In the genomic region with DNA sequence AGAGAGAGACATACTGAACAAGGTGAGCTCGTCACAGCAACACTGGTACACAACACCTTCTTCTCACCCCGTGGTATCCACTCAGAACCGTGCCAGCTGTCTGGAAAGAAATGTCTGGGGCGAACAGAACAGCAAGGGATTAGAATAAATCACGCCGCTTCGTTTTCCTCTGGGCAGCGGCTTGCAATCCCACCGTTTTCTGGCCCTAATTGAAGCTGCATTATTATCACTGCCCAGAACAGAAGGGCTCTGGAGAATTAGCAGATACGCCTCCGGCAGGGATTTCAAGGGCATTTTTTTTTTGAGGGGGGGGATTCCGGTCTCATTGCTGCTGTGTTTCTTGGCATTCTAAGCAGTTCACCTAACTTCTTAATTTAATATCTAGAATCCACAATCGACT, we compare ENCODE assay signal across 28 mouse cellular contexts. TPM values are rescaled to one million over a fixed set of nuclear protein-coding genes. Genes with fewer than 3 reads are reported as not detected.
DNase-seq lines count a peak whose midpoint lies in the region; ATAC-seq and TF ChIP-seq lines count a peak whose summit lies in the region.
"Had no signal": no experiment of that assay in that cellular context is flagged by ENCODE, and none has a peak within 500 bp of the region (broad histone marks: within the 10 kb centered on the region; RNA-seq: fewer than 3 reads in every experiment).

No protein-coding gene starts in this region.

- 33% methylated on average over 13 of the region's 13 CpGs for WGBS in forebrain, embryonic 14.5 days
- 50% methylated on average over 13 of the region's 13 CpGs for WGBS in forebrain, embryonic 13.5 days
- 43% methylated on average over 13 of the region's 13 CpGs for WGBS in midbrain, embryonic 13.5 days
- 22% methylated on average over 13 of the region's 13 CpGs for WGBS in midbrain, postnatal 0 days
- 26% methylated on average over 13 of the region's 13 CpGs for WGBS in midbrain, embryonic 16.5 days
- WGBS in intestine, embryonic 15.5 days = 75% methylated on average over 13 of the region's 13 CpGs

- no peak overlapping the region for H3K4me3 ChIP-seq in forebrain, embryonic 14.5 days (ENCODE audit: low read depth, low read length)
- no peak overlapping the region for H3K4me3 ChIP-seq in forebrain, embryonic 13.5 days
- no peak overlapping the region for H3K4me3 ChIP-seq in midbrain, embryonic 13.5 days (replicated peaks)
- no peak overlapping the region for H3K4me3 ChIP-seq in midbrain, postnatal 0 days (ENCODE audit: low read depth, low read length)
- H3K4me3 ChIP-seq in midbrain, embryonic 16.5 days (ENCODE audit: low read depth, low read length) = no peak overlapping the region
- H3K4me3 ChIP-seq in intestine, embryonic 15.5 days (replicated peaks) = no peak overlapping the region
- H3K4me3 ChIP-seq: forebrain, embryonic 10.5 days; gastrocnemius, adult 2 months; heart, embryonic 12.5 days; heart, embryonic 15.5 days had no signal

- H3K4me2 ChIP-seq in forebrain, embryonic 14.5 days (ENCODE audit: low read length) = no peak overlapping the region
- H3K4me2 ChIP-seq in forebrain, embryonic 13.5 days = no peak overlapping the region
- peak overlapping the region; percentile 15; the same call in 1 of the 2 replicates for H3K4me2 ChIP-seq in midbrain, embryonic 13.5 days (replicated peaks)
- no peak overlapping the region for H3K4me2 ChIP-seq in midbrain, postnatal 0 days (ENCODE audit: low read depth, low read length, poor library complexity, severe bottlenecking)
- H3K4me2 ChIP-seq in midbrain, embryonic 16.5 days (ENCODE audit: low read length) = 0 out of 2 replicates have a peak overlapping the region, but pooled peaks have one; percentile 16
- no peak overlapping the region for H3K4me2 ChIP-seq in intestine, embryonic 15.5 days (replicated peaks)
- H3K4me2 ChIP-seq: heart, embryonic 12.5 days; heart, embryonic 15.5 days; hindbrain, embryonic 14.5 days had no signal

- no peaks in the 10 kb centered on the region for H3K27me3 ChIP-seq in forebrain, embryonic 14.5 days (replicated peaks; ENCODE audit: control insufficient read depth, insufficient read depth, low read length)
- no peaks in the 10 kb centered on the region for H3K27me3 ChIP-seq in forebrain, embryonic 13.5 days
- H3K27me3 ChIP-seq in midbrain, embryonic 13.5 days = no peaks in the 10 kb centered on the region
- no peaks in the 10 kb centered on the region for H3K27me3 ChIP-seq in midbrain, postnatal 0 days (ENCODE audit: insufficient read depth, low read length)
- no peaks in the 10 kb centered on the region for H3K27me3 ChIP-seq in midbrain, embryonic 16.5 days (ENCODE audit: control insufficient read depth, insufficient read depth, low read depth, low read length)
- no peaks in the 10 kb centered on the region for H3K27me3 ChIP-seq in intestine, embryonic 15.5 days (replicated peaks)
- H3K27me3 ChIP-seq: heart, embryonic 12.5 days; heart, embryonic 15.5 days had no signal

- H3K9me3 ChIP-seq in forebrain, embryonic 14.5 days (replicated peaks; ENCODE audit: control insufficient read depth, low read length) = no peaks in the 10 kb centered on the region
- no peaks in the 10 kb centered on the region for H3K9me3 ChIP-seq in forebrain, embryonic 13.5 days (replicated peaks)
- no peaks in the 10 kb centered on the region for H3K9me3 ChIP-seq in midbrain, embryonic 13.5 days
- no peaks in the 10 kb centered on the region for H3K9me3 ChIP-seq in midbrain, postnatal 0 days (ENCODE audit: low read length)
- H3K9me3 ChIP-seq in midbrain, embryonic 16.5 days (replicated peaks; ENCODE audit: control insufficient read depth, low read length, poor library complexity, severe bottlenecking) = no peaks in the 10 kb centered on the region
- H3K9me3 ChIP-seq in intestine, embryonic 15.5 days = no peaks in the 10 kb centered on the region
- H3K9me3 ChIP-seq: heart, embryonic 12.5 days; heart, embryonic 15.5 days had no signal

- H3K9ac ChIP-seq in forebrain, embryonic 14.5 days (ENCODE audit: low read length) = no peak overlapping the region
- no peak overlapping the region for H3K9ac ChIP-seq in forebrain, embryonic 13.5 days
- H3K9ac ChIP-seq in midbrain, embryonic 13.5 days (replicated peaks) = no peak overlapping the region
- H3K9ac ChIP-seq in midbrain, postnatal 0 days (replicated peaks; ENCODE audit: low read length, poor library complexity, severe bottlenecking) = no peak overlapping the region
- H3K9ac ChIP-seq in midbrain, embryonic 16.5 days (ENCODE audit: low read depth, low read length) = no peak overlapping the region
- H3K9ac ChIP-seq in intestine, embryonic 15.5 days = no peak overlapping the region
- H3K9ac ChIP-seq: forebrain, postnatal 0 days; heart, embryonic 12.5 days; heart, embryonic 15.5 days; hindbrain, embryonic 14.5 days had no signal

- no peaks in the 10 kb centered on the region for H3K36me3 ChIP-seq in forebrain, embryonic 14.5 days (ENCODE audit: control insufficient read depth, insufficient read depth, low read length)
- no peaks in the 10 kb centered on the region for H3K36me3 ChIP-seq in forebrain, embryonic 13.5 days (ENCODE audit: poor library complexity, severe bottlenecking)
- H3K36me3 ChIP-seq in midbrain, embryonic 13.5 days = no peaks in the 10 kb centered on the region
- H3K36me3 ChIP-seq in midbrain, postnatal 0 days (ENCODE audit: insufficient read depth, low read length) = no peaks in the 10 kb centered on the region
- H3K36me3 ChIP-seq in midbrain, embryonic 16.5 days (ENCODE audit: control insufficient read depth, insufficient read depth, low read length) = no peaks in the 10 kb centered on the region
- H3K36me3 ChIP-seq in intestine, embryonic 15.5 days = no peaks in the 10 kb centered on the region
- H3K36me3 ChIP-seq: forebrain, embryonic 10.5 days; G1E; heart, embryonic 12.5 days; heart, embryonic 15.5 days had no signal

- H3K27ac ChIP-seq in forebrain, embryonic 14.5 days (ENCODE audit: low read depth, low read length) = no peak overlapping the region
- H3K27ac ChIP-seq in forebrain, embryonic 13.5 days = no peak overlapping the region
- H3K27ac ChIP-seq in midbrain, embryonic 13.5 days = peak overlapping the region; percentile 70
- no peak overlapping the region for H3K27ac ChIP-seq in midbrain, postnatal 0 days (ENCODE audit: low read depth, low read length)
- H3K27ac ChIP-seq in midbrain, embryonic 16.5 days (ENCODE audit: low read length) = no peak overlapping the region
- H3K27ac ChIP-seq in intestine, embryonic 15.5 days = no peak overlapping the region
- H3K27ac ChIP-seq: forebrain, embryonic 10.5 days; gastrocnemius, adult 2 months; heart, embryonic 15.5 days; hindbrain, embryonic 14.5 days; hindbrain, postnatal 0 days had no signal

- DNase-seq in forebrain, embryonic 14.5 days (ENCODE audit: low spot score) = peak; percentile 37
- no peak for DNase-seq in midbrain, postnatal 0 days (ENCODE audit: low spot score)
- peak; percentile 67 for DNase-seq in brain, embryonic 14.5 days (ENCODE audit: low read depth)
- DNase-seq: adrenal gland, adult 2 months; adrenal gland, postnatal 14 days; B cell, adult 2 months; cerebellum, adult 11-12 months; cerebellum, adult 8-10 months; cerebellum, postnatal 10 days; forebrain, postnatal 0 days; gastrocnemius, adult 2 months; gastrocnemius, postnatal 14 days; heart, adult 18-20 months; heart, postnatal 10 days; heart, postnatal 4 days had no signal

- TF ChIP-seq CTCF in midbrain, postnatal 0 days (IDR thresholded peaks at IDR 0.05) = no peak
- TF ChIP-seq CTCF in brain, embryonic 14.5 days (IDR thresholded peaks at IDR 0.05; ENCODE audit: borderline replicate concordance, extremely low read depth, insufficient read depth, insufficient read length) = no peak

- H3K4me1 ChIP-seq in forebrain, embryonic 14.5 days (ENCODE audit: control insufficient read depth, insufficient read depth, low read length) = no peaks in the 10 kb centered on the region
- peaks cover 6% of the 10 kb centered on the region for H3K4me1 ChIP-seq in forebrain, embryonic 13.5 days
- peaks cover 2% of the 10 kb centered on the region; the same call in 1 of the 2 replicates for H3K4me1 ChIP-seq in midbrain, embryonic 13.5 days (replicated peaks)
- no peaks in the 10 kb centered on the region for H3K4me1 ChIP-seq in midbrain, postnatal 0 days (ENCODE audit: insufficient read depth, low read length)
- peaks cover 7% of the 10 kb centered on the region for H3K4me1 ChIP-seq in midbrain, embryonic 16.5 days (ENCODE audit: control insufficient read depth, insufficient read depth, low read length)
- H3K4me1 ChIP-seq in intestine, embryonic 15.5 days (replicated peaks) = no peaks in the 10 kb centered on the region
- H3K4me1 ChIP-seq: heart, embryonic 12.5 days; heart, embryonic 15.5 days had no signal

- TF ChIP-seq POLR2A in brain, embryonic 14.5 days (IDR thresholded peaks at IDR 0.05; ENCODE audit: borderline replicate concordance, extremely low read depth, insufficient read depth, insufficient read length, poor library complexity, severe bottlenecking) = no peak

- ATAC-seq in forebrain, embryonic 14.5 days = no peak
- ATAC-seq in forebrain, embryonic 13.5 days = no peak
- peak; percentile 65 for ATAC-seq in midbrain, embryonic 13.5 days
- no peak for ATAC-seq in midbrain, postnatal 0 days (ENCODE audit: low FRiP score)
- no peak for ATAC-seq in midbrain, embryonic 16.5 days
- no peak for ATAC-seq in intestine, embryonic 15.5 days
- ATAC-seq: forebrain, postnatal 0 days; hindbrain, postnatal 0 days; inflammation-experienced regulatory T-cells, adult 6 months had no signal

RNA-seq across cellular contexts. Expression of gene Cfap58, which starts 20.7 kb away (rescaled TPM):
- 0.37 and 0.50 TPM in 2 replicates for polyA plus RNA-seq in forebrain, embryonic 14.5 days (2014; fragmentation: Nextera tagmentation; extraction: Ambion mirVana)
- 0.21 and 0.49 TPM in 2 replicates for polyA plus RNA-seq in forebrain, embryonic 13.5 days (2015; fragmentation: Nextera tagmentation; extraction: Ambion mirVana)
- 0.32 and 0.48 TPM in 2 replicates for polyA plus RNA-seq in midbrain, embryonic 13.5 days (2015; fragmentation: Nextera tagmentation; extraction: Ambion mirVana)
- 0.38 and 1.2 TPM in 2 replicates for total RNA-seq in midbrain, postnatal 0 days (2014; rRNA removed)
- 0.54 and 0.91 TPM in 2 replicates for polyA plus RNA-seq in midbrain, postnatal 0 days (2015; fragmentation: Nextera tagmentation; extraction: Ambion mirVana)
- 0.15 and 0.62 TPM in 2 replicates for polyA plus RNA-seq in brain, embryonic 14.5 days (2012; rRNA removed)
- 0.57 and 0.90 TPM in 2 replicates for polyA plus RNA-seq in midbrain, embryonic 16.5 days (2015; fragmentation: Nextera tagmentation; extraction: Ambion mirVana)
- polyA plus RNA-seq in intestine, embryonic 15.5 days (2015; fragmentation: Nextera tagmentation; extraction: Ambion mirVana) = not detected in 2 replicates
- total RNA-seq: adrenal gland, adult 2 months; adrenal gland, postnatal 14 days; G1E; gastrocnemius, adult 2 months; gastrocnemius, postnatal 14 days; gastrocnemius, postnatal 4 days had no signal
- polyA plus RNA-seq: adrenal gland, adult 2 months; embryonic facial prominence, embryonic 11.5 days; forebrain, embryonic 10.5 days; G1E; heart, embryonic 12.5 days; inflammation-experienced regulatory T-cells, adult 6 months had no signal

RNA-seq across cellular contexts. Expression of gene Itprip, which starts 39.1 kb away (rescaled TPM):
- polyA plus RNA-seq in forebrain, embryonic 14.5 days (2014; fragmentation: Nextera tagmentation; extraction: Ambion mirVana) = 5.4 and 6.4 TPM in 2 replicates
- 9.8 and 12.7 TPM in 2 replicates for polyA plus RNA-seq in forebrain, embryonic 13.5 days (2015; fragmentation: Nextera tagmentation; extraction: Ambion mirVana)
- 8.5 and 9.2 TPM in 2 replicates for polyA plus RNA-seq in midbrain, embryonic 13.5 days (2015; fragmentation: Nextera tagmentation; extraction: Ambion mirVana)
- total RNA-seq in midbrain, postnatal 0 days (2014; rRNA removed) = 2.7 and 3.5 TPM in 2 replicates
- 1.4 and 1.5 TPM in 2 replicates for polyA plus RNA-seq in midbrain, postnatal 0 days (2015; fragmentation: Nextera tagmentation; extraction: Ambion mirVana)
- 6.1 and 6.2 TPM in 2 replicates for polyA plus RNA-seq in brain, embryonic 14.5 days (2012; rRNA removed)
- 3.5 and 4.3 TPM in 2 replicates for polyA plus RNA-seq in midbrain, embryonic 16.5 days (2015; fragmentation: Nextera tagmentation; extraction: Ambion mirVana)
- polyA plus RNA-seq in intestine, embryonic 15.5 days (2015; fragmentation: Nextera tagmentation; extraction: Ambion mirVana) = 9.8 and 10.7 TPM in 2 replicates

RNA-seq across cellular contexts. Expression of gene Cfap43, which starts 39.1 kb away (rescaled TPM):
- polyA plus RNA-seq in forebrain, embryonic 14.5 days (2014; fragmentation: Nextera tagmentation; extraction: Ambion mirVana) = 0.99 and 1.4 TPM in 2 replicates
- polyA plus RNA-seq in forebrain, embryonic 13.5 days (2015; fragmentation: Nextera tagmentation; extraction: Ambion mirVana) = 0.66 and 0.82 TPM in 2 replicates
- 0.24 and 0.36 TPM in 2 replicates for polyA plus RNA-seq in midbrain, embryonic 13.5 days (2015; fragmentation: Nextera tagmentation; extraction: Ambion mirVana)
- 0.66 and 4.2 TPM in 2 replicates for total RNA-seq in midbrain, postnatal 0 days (2014; rRNA removed)
- polyA plus RNA-seq in midbrain, postnatal 0 days (2015; fragmentation: Nextera tagmentation; extraction: Ambion mirVana) = 0.82 and 2.6 TPM in 2 replicates
- polyA plus RNA-seq in brain, embryonic 14.5 days (2012; rRNA removed) = 1.00 and 2.6 TPM in 2 replicates
- 1.7 and 1.9 TPM in 2 replicates for polyA plus RNA-seq in midbrain, embryonic 16.5 days (2015; fragmentation: Nextera tagmentation; extraction: Ambion mirVana)
- polyA plus RNA-seq in intestine, embryonic 15.5 days (2015; fragmentation: Nextera tagmentation; extraction: Ambion mirVana) = 0.11 and 0.28 TPM in 2 replicates
- total RNA-seq: adrenal gland, adult 2 months; adrenal gland, postnatal 14 days; gastrocnemius, postnatal 14 days; heart, postnatal 4 days had no signal
- polyA plus RNA-seq: adrenal gland, adult 2 months; embryonic facial prominence, embryonic 11.5 days; G1E had no signal

Comparison
In these comparisons a context has a peak if more than half of its experiments do, and no peak if none do; other contexts are left out.
1. H3K4me2 ChIP-seq: peak in midbrain, embryonic 13.5 days (single experiment) and midbrain, embryonic 16.5 days (single experiment); none in forebrain, embryonic 14.5 days (single experiment), forebrain, embryonic 13.5 days (single experiment), midbrain, postnatal 0 days (single experiment) and intestine, embryonic 15.5 days (single experiment).